In genomic region chr19:53186456-53186855, GRCm38 (mm10) we compare ENCODE assay signal across 12 mouse cellular contexts. TPM values are rescaled to one million over a fixed set of nuclear protein-coding genes. Genes with fewer than 3 reads are reported as not detected.
DNase-seq lines count a peak whose midpoint lies in the region; ATAC-seq lines count a peak whose summit lies in the region.
"Had no signal": no experiment of that assay in that cellular context is flagged by ENCODE, and none has a peak within 500 bp of the region (broad histone marks: within the 10 kb centered on the region; RNA-seq: fewer than 3 reads in every experiment).

No protein-coding gene starts in this region.

- H3K27ac ChIP-seq in heart, embryonic 10.5 days = peak overlapping the region; percentile 42; the same call in 1 of the 2 replicates
- H3K27ac ChIP-seq in liver, embryonic 15.5 days (replicated peaks) = peak overlapping the region; percentile 66
- H3K27ac ChIP-seq: midbrain, embryonic 13.5 days; neural tube, embryonic 12.5 days had no signal

- peak overlapping the region; percentile 52 for H3K4me2 ChIP-seq in liver, embryonic 15.5 days
- H3K4me2 ChIP-seq: midbrain, embryonic 13.5 days; neural tube, embryonic 12.5 days had no signal

- ATAC-seq in liver, embryonic 15.5 days (ENCODE audit: insufficient read depth) = no peak
- ATAC-seq: midbrain, embryonic 13.5 days had no signal

- peaks cover 92% of the 10 kb centered on the region for H3K4me1 ChIP-seq in heart, embryonic 10.5 days
- peaks cover 88% of the 10 kb centered on the region for H3K4me1 ChIP-seq in liver, embryonic 15.5 days (replicated peaks)

- WGBS in heart, embryonic 10.5 days = 74% methylated on average over 4 of the region's 4 CpGs
- 37% methylated on average over 4 of the region's 4 CpGs for WGBS in liver, embryonic 15.5 days (ENCODE audit: insufficient replicate concordance)

- no peaks in the 10 kb centered on the region for H3K27me3 ChIP-seq in heart, embryonic 10.5 days (ENCODE audit: insufficient read depth, poor library complexity, severe bottlenecking)
- H3K27me3 ChIP-seq in liver, embryonic 15.5 days = peaks cover 24% of the 10 kb centered on the region; the same call in 1 of the 2 replicates
- H3K27me3 ChIP-seq: midbrain, embryonic 13.5 days; neural tube, embryonic 12.5 days had no signal

- no peaks in the 10 kb centered on the region for H3K9me3 ChIP-seq in heart, embryonic 10.5 days
- no peaks in the 10 kb centered on the region for H3K9me3 ChIP-seq in liver, embryonic 15.5 days (replicated peaks)
- H3K9me3 ChIP-seq: midbrain, embryonic 13.5 days; neural tube, embryonic 12.5 days had no signal

- H3K4me3 ChIP-seq in heart, embryonic 10.5 days = no peak overlapping the region
- H3K4me3 ChIP-seq in liver, embryonic 15.5 days (replicated peaks) = peak overlapping the region; percentile 30
- H3K4me3 ChIP-seq: midbrain, embryonic 13.5 days; neural tube, embryonic 12.5 days had no signal

- peak; percentile 68 for DNase-seq in heart, embryonic 10.5 days (ENCODE audit: low spot score)
- DNase-seq in heart, adult 9 months (ENCODE audit: low spot score in 2 of 2) = no peak
- DNase-seq in kidney, adult 8-10 months = peak; percentile 40 to 47
- no peak for DNase-seq in kidney, postnatal 10 days
- DNase-seq in induced T-regulatory cell, adult 2 months (ENCODE audit: low read depth) = peak; percentile 39
- DNase-seq in layer of hippocampus, postnatal 36 days = no peak
- DNase-seq in lung, postnatal 36 days = no peak
- DNase-seq: cerebellum, adult 18-20 months; retina, postnatal 1 day had no signal

- peak overlapping the region; percentile 10; the same call in 1 of the 2 replicates for H3K9ac ChIP-seq in liver, embryonic 15.5 days
- H3K9ac ChIP-seq: midbrain, embryonic 13.5 days; neural tube, embryonic 12.5 days had no signal

- peaks cover 18% of the 10 kb centered on the region for H3K36me3 ChIP-seq in heart, embryonic 10.5 days
- no peaks in the 10 kb centered on the region for H3K36me3 ChIP-seq in liver, embryonic 15.5 days (replicated peaks)
- H3K36me3 ChIP-seq: midbrain, embryonic 13.5 days; neural tube, embryonic 12.5 days had no signal

RNA-seq across cellular contexts. Expression of gene Add3, which starts 46.2 kb away (rescaled TPM):
- 128 and 173 TPM in 2 replicates for polyA plus RNA-seq in heart, embryonic 10.5 days (2016; fragmentation: Nextera tagmentation; extraction: Ambion mirVana)
- 26.2 and 28.3 TPM in 2 replicates for polyA plus RNA-seq in liver, embryonic 15.5 days (2015; fragmentation: Nextera tagmentation; extraction: Ambion mirVana)
- 100 to 1,000 TPM; 124 TPM for total RNA-seq in layer of hippocampus, postnatal 36 days (2021)

Comparison
In these comparisons a context has a peak if more than half of its experiments do, and no peak if none do; other contexts are left out.
1. DNase-seq: peak in heart, embryonic 10.5 days (single experiment), kidney, adult 8-10 months (2 of 2) and induced T-regulatory cell, adult 2 months (single experiment); none in heart, adult 9 months (0 of 2), kidney, postnatal 10 days (single experiment), layer of hippocampus, postnatal 36 days (0 of 2) and lung, postnatal 36 days (single experiment).